Mouse (Mus musculus) layer of hippocampus, adult 9-11 months (tissue): Measurements from ENCODE around the gene Gm17079.
A peak's percentile ranks its signal among the peaks of the same experiment; 100 is the strongest.
"Not testable (repeated sequence)": the region's sequence is repeated elsewhere in the genome, so short reads cannot be mapped to it uniquely, and the experiment has no call there.

ENCODE experiments used
- DNase-seq: peaks from one replicate; pipeline ENCODE4 v3.0.0; 2022

Gm17079 gene

GRCm38 (mm10) chr14:51695368-51695767 is at the start of gene Gm17079:
Gm17079 (minus strand) TSS chr14:51695468.
- DNase-seq: not testable (repeated sequence)

GRCm38 (mm10) chr14:51740347-51741170 is 45.3 kb upstream of the Gm17079 start:
- no peak for DNase-seq

- no peak for DNase-seq
Observed at GRCm38 (mm10) chr14:51739150-51739993, 44.1 kb upstream of the Gm17079 start.

- peak; percentile 36 for DNase-seq
Observed at GRCm38 (mm10) chr14:51738411-51739149, 43.3 kb upstream of the Gm17079 start.

- DNase-seq: no peak
Observed at GRCm38 (mm10) chr14:51737967-51738366, 42.7 kb upstream of the Gm17079 start.

- DNase-seq: no peak
Observed at GRCm38 (mm10) chr14:51717083-51717482, 21.8 kb upstream of the Gm17079 start, which contains the start of gene Gm5800. Gm5800 (minus strand) TSS chr14:51717183.

GRCm38 (mm10) chr14:51677269-51677668 is 18.0 kb downstream of the Gm17079 start:
- no peak for DNase-seq
